Mouse (Mus musculus) testis, adult 2 months (tissue): ENCODE results near the gene Hps4. TPM values are rescaled to one million over a fixed set of nuclear protein-coding genes. Genes with fewer than 3 reads are reported as not detected.

Experiments
- H3K27ac ChIP-seq: fragments of 200-500 bp; 2 replicates; pipeline ENCODE4 v1.5.1; 2012; ENCODE audit warnings: low read depth, low read length; ENCODE audit not compliant: control insufficient read depth, insufficient read depth
- H3K27me3 ChIP-seq: fragments of 200-500 bp; 2 replicates; pipeline ENCODE4 v1.6.1; 2012; ENCODE audit warnings: mild to moderate bottlenecking, low read length, moderate library complexity; ENCODE audit not compliant: control insufficient read depth, insufficient read depth
- H3K36me3 ChIP-seq: fragments of 200-500 bp; 2 replicates; pipeline ENCODE4 v1.6.1; 2012; ENCODE audit warnings: mild to moderate bottlenecking, low read length; ENCODE audit not compliant: control insufficient read depth, insufficient read depth
- H3K4me1 ChIP-seq: fragments of 200-500 bp; 2 replicates; pipeline ENCODE4 v1.6.1; 2012; ENCODE audit warnings: low read length; ENCODE audit not compliant: control insufficient read depth, insufficient read depth
- H3K4me3 ChIP-seq: fragments of 200-500 bp; 2 replicates; pipeline ENCODE4 v1.5.1; 2012; ENCODE audit warnings: low read depth, mild to moderate bottlenecking, low read length, moderate library complexity, mixed read lengths; ENCODE audit not compliant: control insufficient read depth
- CTCF ChIP-seq: fragments of 200-500 bp; IDR thresholded peaks from 2 replicates; pipeline ENCODE4 v1.5.1; 2012; ENCODE audit warnings: low read depth, mild to moderate bottlenecking, inconsistent platforms, low read length, moderate library complexity; ENCODE audit not compliant: control insufficient read depth, insufficient read depth, insufficient replicate concordance
- POLR2A ChIP-seq: fragments of 200-500 bp; IDR thresholded peaks from 2 replicates; pipeline ENCODE4 v1.6.1; 2012; ENCODE audit warnings: low read depth, mild to moderate bottlenecking, inconsistent platforms, low read length, moderate library complexity; ENCODE audit not compliant: control insufficient read depth
- polyA plus RNA-seq: library from polyadenylated mRNA; depleted of rRNA; stranded (reverse); fragments of >200 nt; gene quantifications from 2 replicates; pipeline ENCODE4 v1.2.3, GENCODE M21; 2012

Hps4 gene
- polyA plus RNA-seq, 1 experiment, result 64.6 TPM

DNA sequence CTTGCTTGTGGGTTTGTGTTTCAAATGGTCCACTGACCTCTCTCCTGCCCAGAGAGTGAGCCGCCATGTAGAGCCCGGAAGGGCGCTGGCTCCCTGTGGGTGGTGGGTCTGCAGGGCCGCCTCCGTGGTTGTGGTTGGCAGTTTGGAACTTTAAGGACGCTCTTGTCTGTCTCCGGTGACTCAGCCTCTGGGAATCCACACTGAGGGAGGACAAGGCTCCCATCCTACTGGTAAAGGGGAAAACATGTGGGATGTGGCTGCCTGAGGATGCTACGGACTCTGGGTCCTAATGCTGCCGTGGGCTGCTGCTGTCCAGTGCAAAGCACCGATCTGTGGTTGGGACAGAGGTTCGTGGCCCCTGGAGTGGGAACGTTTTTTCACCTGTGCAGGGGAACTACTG is 25.0 kb downstream of the Hps4 start:
- H3K36me3 ChIP-seq, result no peaks in the 10 kb centered on the region

DNA sequence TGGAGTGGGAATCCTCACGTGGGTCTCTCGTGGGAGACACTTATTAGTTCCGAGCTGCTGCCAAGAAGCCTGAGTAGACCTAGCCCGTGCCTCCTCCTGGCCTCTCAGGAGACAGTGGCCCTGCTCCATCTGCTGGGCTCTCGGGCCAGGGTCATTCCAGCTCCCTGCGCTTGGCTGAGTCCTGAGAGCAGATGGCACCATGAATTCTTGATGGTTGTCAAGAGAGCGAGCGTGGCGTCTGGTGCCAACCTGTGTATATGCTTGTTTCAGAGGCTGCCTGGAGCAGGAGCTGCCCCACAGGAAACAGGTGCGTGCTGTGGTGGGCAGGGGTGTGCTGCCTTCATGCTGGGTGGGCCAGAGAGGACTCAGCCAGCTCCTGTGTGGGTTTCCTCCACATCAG is 25.8 kb downstream of the Hps4 start:
- H3K4me3 ChIP-seq, result no peak overlapping the region
- TF ChIP-seq POLR2A (no peak), CTCF (no peak)
- H3K36me3 ChIP-seq, result no peaks in the 10 kb centered on the region
- no peak overlapping the region for H3K27ac ChIP-seq
- peaks cover 2% of the 10 kb centered on the region; the same call in 1 of the 2 replicates for H3K4me1 ChIP-seq
- no peaks in the 10 kb centered on the region for H3K27me3 ChIP-seq

More for the DNA sequence above, 25.0 kb downstream of the Hps4 start:
- peaks cover 2% of the 10 kb centered on the region; the same call in 1 of the 2 replicates for H3K4me1 ChIP-seq
- TF ChIP-seq CTCF (no peak), POLR2A (no peak)
- no peaks in the 10 kb centered on the region for H3K27me3 ChIP-seq
- no peak overlapping the region for H3K27ac ChIP-seq
- no peak overlapping the region for H3K4me3 ChIP-seq

DNA sequence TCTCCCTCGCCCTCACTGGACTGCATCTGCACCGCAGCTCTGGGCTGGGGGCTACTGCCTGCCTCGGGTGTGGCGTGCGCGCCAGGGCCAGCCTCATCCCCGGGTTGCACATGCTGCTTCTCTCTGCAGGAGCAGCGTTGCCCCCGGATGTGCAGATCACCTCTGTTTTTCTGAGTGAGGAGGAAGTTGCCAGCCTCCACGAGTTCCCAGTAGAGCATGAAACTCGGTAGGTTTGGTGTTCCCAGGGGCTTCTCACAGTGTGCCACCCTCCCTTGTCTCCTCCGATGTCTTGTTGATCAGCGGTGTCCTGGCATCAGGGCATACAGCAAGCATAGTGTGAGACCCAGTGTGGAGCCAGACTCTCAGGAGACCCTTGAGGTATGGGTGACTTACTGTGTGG is 26.4 kb downstream of the Hps4 start:
- Histone ChIP-seq H3K4me3 (no peak overlapping the region), H3K27ac (no peak overlapping the region), H3K36me3 (no peaks in the 10 kb centered on the region), H3K4me1 (peaks cover 2% of the 10 kb centered on the region; the same call in 1 of the 2 replicates), H3K27me3 (no peaks in the 10 kb centered on the region)
- TF ChIP-seq CTCF (no peak), POLR2A (no peak)

DNA sequence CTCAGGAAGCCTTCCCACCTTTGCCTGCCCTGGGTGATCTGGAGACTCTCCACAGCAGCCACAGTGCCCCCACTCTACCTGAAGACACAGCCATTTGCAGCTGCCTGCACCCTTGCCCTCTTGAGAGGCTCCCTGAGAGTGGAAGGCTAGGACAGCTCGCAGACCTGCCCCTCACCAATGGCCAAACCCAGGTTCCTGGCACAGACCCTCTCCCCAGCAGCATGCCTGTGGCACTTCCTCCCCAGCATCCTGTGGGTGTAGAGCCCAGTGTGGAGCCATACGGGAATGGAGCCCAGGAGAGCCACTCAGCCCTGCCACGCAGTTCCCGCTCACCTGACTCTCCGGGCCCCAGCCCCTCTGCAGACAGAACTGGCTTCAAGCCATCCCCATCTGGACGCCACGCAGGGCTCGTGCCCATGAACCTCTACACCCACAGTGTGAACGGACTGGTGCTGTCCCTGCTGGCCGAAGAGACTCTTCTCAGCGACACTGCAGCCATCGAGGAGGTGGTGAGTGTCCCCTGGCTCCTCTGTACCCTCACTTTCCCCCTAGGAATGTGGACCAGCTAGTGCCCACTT is 27.4 kb downstream of the Hps4 start:
- Histone ChIP-seq H3K4me1 (peaks cover 2% of the 10 kb centered on the region; the same call in 1 of the 2 replicates), H3K27me3 (no peaks in the 10 kb centered on the region), H3K27ac (no peak overlapping the region), H3K4me3 (no peak overlapping the region), H3K36me3 (no peaks in the 10 kb centered on the region)
- TF ChIP-seq POLR2A, result no peak
- no peak for TF ChIP-seq CTCF

DNA sequence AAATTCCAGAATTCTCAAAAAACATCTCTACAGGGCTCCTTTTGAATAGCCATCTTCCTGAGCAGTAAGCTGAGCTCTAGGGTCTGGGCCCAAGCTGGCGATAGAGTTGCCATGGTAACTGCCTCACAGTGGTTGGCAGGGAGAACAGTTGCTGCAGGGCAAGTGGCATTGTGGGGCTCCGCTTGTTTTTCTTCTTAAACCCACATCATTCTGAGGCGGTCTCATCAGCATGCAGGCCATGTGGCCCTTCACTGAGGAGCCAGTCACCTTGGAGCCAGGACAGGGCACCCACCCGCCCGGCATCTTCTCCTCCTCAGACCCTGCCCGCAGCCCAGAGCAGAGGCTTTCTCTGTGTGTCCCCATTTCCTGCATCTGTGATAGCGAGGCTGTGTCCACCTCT is 29.1 kb downstream of the Hps4 start:
- TF ChIP-seq CTCF (no peak), POLR2A (no peak)
- Histone ChIP-seq H3K36me3 (no peaks in the 10 kb centered on the region), H3K4me1 (peaks cover 2% of the 10 kb centered on the region; the same call in 1 of the 2 replicates), H3K27ac (no peak overlapping the region), H3K27me3 (no peaks in the 10 kb centered on the region), H3K4me3 (no peak overlapping the region)

DNA sequence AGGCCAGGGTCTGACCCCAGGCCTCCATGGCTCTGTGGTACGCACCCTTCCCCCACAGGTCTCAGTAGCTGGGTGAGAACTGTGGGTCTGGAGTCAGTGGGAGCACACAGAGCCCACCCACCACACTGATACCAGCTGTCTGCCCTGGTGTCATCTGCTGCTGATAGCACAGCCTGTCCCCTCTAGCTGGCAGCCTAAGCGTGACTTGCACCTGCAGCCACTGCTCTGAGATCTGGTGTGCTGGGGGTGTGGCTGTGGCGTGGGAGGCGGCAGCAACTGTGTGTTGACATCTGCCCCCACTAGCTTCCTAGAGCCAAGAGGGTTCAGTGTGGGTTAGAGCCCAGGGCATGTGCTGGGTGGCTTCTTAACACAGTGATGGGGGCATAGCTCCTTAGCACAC is 33.2 kb downstream of the Hps4 start:
- Histone ChIP-seq H3K4me3 (no peak overlapping the region), H3K36me3 (no peaks in the 10 kb centered on the region), H3K27me3 (no peaks in the 10 kb centered on the region), H3K27ac (no peak overlapping the region), H3K4me1 (peaks cover 2% of the 10 kb centered on the region; the same call in 1 of the 2 replicates)
- TF ChIP-seq CTCF (no peak), POLR2A (no peak)

DNA sequence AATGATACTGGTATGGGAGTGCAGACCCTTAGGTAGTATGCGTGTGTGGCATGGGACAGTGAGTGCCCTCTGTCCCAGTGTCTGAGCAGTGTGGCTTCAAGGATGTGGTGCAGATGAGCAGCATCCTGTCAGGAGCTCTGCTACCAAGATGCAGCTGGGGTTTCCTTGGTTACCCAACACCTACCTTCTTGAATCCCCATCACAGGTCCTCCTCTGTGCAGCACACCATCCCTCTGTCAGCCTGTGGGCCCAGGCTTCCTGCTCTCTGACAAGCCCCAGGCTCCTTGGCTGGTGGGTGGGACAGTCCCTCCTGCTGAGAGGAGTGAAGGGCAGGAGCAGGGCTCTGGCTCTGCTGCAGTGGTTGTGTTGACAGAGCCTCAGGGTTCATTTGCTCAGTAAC is 34.5 kb downstream of the Hps4 start:
- Histone ChIP-seq H3K36me3 (no peaks in the 10 kb centered on the region), H3K27me3 (no peaks in the 10 kb centered on the region), H3K4me3 (no peak overlapping the region), H3K4me1 (peaks cover 7% of the 10 kb centered on the region), H3K27ac (no peak overlapping the region)
- TF ChIP-seq CTCF (no peak), POLR2A (no peak)

DNA sequence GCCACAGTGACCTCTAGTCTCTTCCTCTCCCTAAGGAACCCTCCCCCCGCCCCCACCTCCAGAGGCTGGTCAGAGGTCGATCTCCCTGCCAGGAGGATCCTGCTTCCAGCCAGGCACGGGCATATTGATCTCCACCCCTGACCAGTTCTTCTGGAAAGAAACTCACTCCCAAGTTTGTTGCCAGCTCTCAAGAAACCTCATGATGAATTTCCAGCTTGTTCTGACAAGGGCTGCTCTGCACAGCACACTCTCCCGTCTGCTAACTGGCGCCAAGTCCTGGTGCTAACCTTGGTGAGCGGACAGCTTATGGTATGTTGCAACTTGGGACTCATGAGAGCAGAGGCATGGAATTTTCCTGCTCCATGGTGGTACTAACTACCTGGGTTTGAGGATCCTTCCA is 35.8 kb downstream of the Hps4 start:
- H3K36me3 ChIP-seq, result no peaks in the 10 kb centered on the region
- peaks cover 10% of the 10 kb centered on the region for H3K4me1 ChIP-seq
- H3K27ac ChIP-seq, result no peak overlapping the region
- no peaks in the 10 kb centered on the region for H3K27me3 ChIP-seq
- no peak overlapping the region for H3K4me3 ChIP-seq
- TF ChIP-seq CTCF (no peak), POLR2A (no peak)
